Mouse (Mus musculus) ES-E14 (cell line): ENCODE measurements at regions not wholly inside any gene's neighbourhood (a gene's known extent, or its start where the extent isn't known, plus 50 kb on each side); places are given as distances from the start of the nearest gene placed in this dataset.

Experiments used
- CHD2 ChIP-seq: IDR thresholded peaks from 2 replicates; pipeline ENCODE4 v1.6.1; 2014; ENCODE audit warnings: mild to moderate bottlenecking, low read depth, low read length, inconsistent platforms
- HCFC1 ChIP-seq: IDR thresholded peaks from 2 replicates; pipeline ENCODE4 v1.6.1; 2012; ENCODE audit warnings: low read length, inconsistent platforms, borderline replicate concordance; ENCODE audit not compliant: insufficient read depth
- MAFK ChIP-seq: IDR thresholded peaks from 2 replicates; pipeline ENCODE4 v1.6.1; 2014; ENCODE audit warnings: mild to moderate bottlenecking, low read depth, low read length, inconsistent platforms; ENCODE audit not compliant: insufficient read depth
- ZC3H11A ChIP-seq: IDR thresholded peaks from 2 replicates; pipeline ENCODE4 v1.6.1; 2012; ENCODE audit warnings: low read depth, mild to moderate bottlenecking, inconsistent platforms, low read length, borderline replicate concordance
- ZNF384 ChIP-seq: IDR thresholded peaks from 2 replicates; pipeline ENCODE4 v1.6.1; 2012; ENCODE audit warnings: low read depth, low read length, inconsistent platforms

DNA sequence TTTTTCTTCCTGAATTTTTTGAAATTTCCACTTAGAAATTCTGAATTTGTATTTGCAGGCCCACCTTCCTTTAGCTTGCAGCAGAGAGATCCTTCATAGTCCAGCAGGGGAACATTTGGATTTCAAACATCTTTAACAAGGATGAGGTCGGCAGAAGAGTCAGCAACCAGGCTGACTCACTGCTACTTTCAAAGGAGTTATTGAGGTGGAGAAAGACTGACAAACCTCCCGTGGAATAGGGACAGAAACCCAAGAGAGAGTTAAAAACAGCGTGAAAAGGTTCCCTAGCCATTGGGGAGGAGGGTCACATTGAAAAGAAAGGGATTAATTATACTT, 247.6 kb downstream of the Itga8 start:
- TF ChIP-seq HCFC1 (no peak), ZNF384 (no peak), MAFK (no peak), CHD2 (no peak), ZC3H11A (no peak)
